Mouse (Mus musculus): ENCODE data around the gene Sptbn2.
A peak's percentile ranks its signal among the peaks of the same experiment; 100 is the strongest.

Sptbn2 gene

GRCm38 (mm10) chr19:4772785-4773184, 61.8 kb downstream of the Sptbn2 start:
- DNase-seq (ENCODE audit: low read depth, low spot score), result no peak

- DNase-seq (ENCODE audit: low read depth, low spot score), result no peak
These were observed 71.9 kb downstream of the Sptbn2 start for GRCm38 (mm10) chr19:4782891-4783290.

- DNase-seq (ENCODE audit: low read depth, low spot score), result peak; percentile 38
These were observed 74.2 kb downstream of the Sptbn2 start for GRCm38 (mm10) chr19:4785206-4785605.

GRCm38 (mm10) chr19:4786313-4786712, 75.3 kb downstream of the Sptbn2 start:
- DNase-seq (ENCODE audit: low read depth, low spot score), result no peak

- DNase-seq (ENCODE audit: low read depth, low spot score), result no peak
These were observed 82.4 kb downstream of the Sptbn2 start for GRCm38 (mm10) chr19:4793281-4793830.

GRCm38 (mm10) chr19:4793831-4794422, 83.0 kb downstream of the Sptbn2 start, which contains the start of gene Rbm4:
Gene Rbm4 (minus strand): TSS chr19:4793901.
- DNase-seq (ENCODE audit: low read depth, low spot score), result peak; percentile 99

GRCm38 (mm10) chr19:4795929-4796328, 85.0 kb downstream of the Sptbn2 start:
- DNase-seq (ENCODE audit: low read depth, low spot score), result no peak

GRCm38 (mm10) chr19:4797846-4798245, 86.9 kb downstream of the Sptbn2 start:
- DNase-seq (ENCODE audit: low read depth, low spot score), result no peak

- DNase-seq (ENCODE audit: low read depth, low spot score), result no peak
These were observed 88.1 kb downstream of the Sptbn2 start for GRCm38 (mm10) chr19:4799083-4799482.
